Mouse (Mus musculus) forebrain, postnatal 0 days (tissue): Measurements from ENCODE around the gene St6galnac5. TPM values are rescaled to one million over a fixed set of nuclear protein-coding genes. Genes with fewer than 3 reads are reported as not detected.

ENCODE experiments used
- ATAC-seq: fragments of 200-750 bp; cut with Nextera tagmentation; 2 replicates; pipeline ENCODE4 v1.8.0; 2017; ENCODE audit warnings: mild to moderate bottlenecking, moderate library complexity
- DNase-seq: peaks from one replicate; pipeline ENCODE4 v3.0.0-alpha.2; 2015
- H3K27ac ChIP-seq: fragments of 300-500 bp; sonication (generic); 2 replicates; pipeline ENCODE4 v1.5.1; 2014; ENCODE audit warnings: low read depth, mild to moderate bottlenecking, antibody characterized with exemption, low read length, moderate library complexity, mixed read lengths
- H3K27me3 ChIP-seq: fragments of 300-500 bp; sonication (generic); 2 replicates; pipeline ENCODE4 v1.6.1; 2014; ENCODE audit warnings: mild to moderate bottlenecking, low read length, mixed read lengths; ENCODE audit not compliant: insufficient read depth
- H3K36me3 ChIP-seq: fragments of 300-500 bp; sonication (generic); 2 replicates; pipeline ENCODE4 v1.6.1; 2014; ENCODE audit warnings: mild to moderate bottlenecking, moderate library complexity; ENCODE audit not compliant: insufficient read depth
- H3K4me1 ChIP-seq: fragments of 300-500 bp; sonication (generic); 2 replicates; pipeline ENCODE4 v1.6.1; 2014; ENCODE audit warnings: antibody characterized with exemption; ENCODE audit not compliant: insufficient read depth
- H3K4me2 ChIP-seq: fragments of 300-500 bp; sonication (generic); 2 replicates; pipeline ENCODE4 v1.6.1; 2014; ENCODE audit warnings: low read depth, mild to moderate bottlenecking, moderate library complexity
- H3K4me3 ChIP-seq: fragments of 300-500 bp; sonication (generic); 2 replicates; pipeline ENCODE4 v1.5.1; 2014; ENCODE audit warnings: low read depth, low read length, mixed read lengths
- H3K9ac ChIP-seq: fragments of 300-500 bp; sonication (generic); 2 replicates; pipeline ENCODE4 v1.6.1; 2014; ENCODE audit warnings: mild to moderate bottlenecking
- H3K9me3 ChIP-seq: fragments of 300-500 bp; sonication (generic); 2 replicates; pipeline ENCODE4 v1.6.1; 2016; ENCODE audit warnings: low read length
- CTCF ChIP-seq: sonication (generic); IDR thresholded peaks from 2 replicates; pipeline ENCODE4 v1.5.1; 2016; ENCODE audit warnings: antibody characterized with exemption, control low read depth, low read depth
- WGBS: fragments of 180-500 bp; shearing (Covaris S2); extraction: QIAGEN DNeasy Blood & Tissue Kit; methylation state at CpG from one replicate; pipeline ENCODE4 v1.1.7; 2014; 5-methylcytosine and 5-hydroxymethylcytosine counted together
- polyA plus RNA-seq: library from polyadenylated mRNA; unstranded; fragments of >200 nt; fragmentation: Nextera tagmentation; extraction: Ambion mirVana; gene quantifications from 2 replicates; pipeline ENCODE4 v1.2.1, GENCODE M21; 2015
- total RNA-seq: library from RNA; depleted of rRNA; stranded (reverse); fragments of >200 nt; gene quantifications from 2 replicates; pipeline ENCODE4 v1.2.3, GENCODE M21; 2014; rRNA removed

Gene St6galnac5
- total RNA-seq = 23.9 and 26.8 TPM in 2 replicates
- polyA plus RNA-seq = 23.4 and 38.3 TPM in 2 replicates

DNA sequence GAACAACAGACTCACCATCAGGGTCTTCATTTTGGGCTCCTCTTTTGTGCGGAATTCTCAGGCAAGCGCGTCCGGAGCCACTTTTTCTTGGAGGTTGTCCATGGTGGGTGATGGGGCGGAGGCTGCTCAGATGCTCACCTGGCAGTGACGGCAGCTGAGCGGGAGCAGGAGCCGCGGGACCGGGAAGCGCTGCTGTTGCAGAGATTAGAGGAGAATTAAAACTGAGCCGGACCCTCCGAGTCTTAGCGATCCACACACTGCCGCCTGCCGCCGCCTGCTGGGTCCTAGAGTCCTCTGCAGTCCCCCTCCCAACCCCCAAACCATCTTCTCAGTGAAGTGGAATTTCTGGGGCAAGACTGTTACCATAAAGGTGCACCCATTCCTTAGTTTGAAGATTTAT lies at the start of gene St6galnac5:
Gene St6galnac5 (minus strand): TSS at position 259 of the 400 bp plus-strand sequence.
- under 1% methylated on average over 17 of the region's 17 CpGs for WGBS
- ATAC-seq = peak; percentile 60

GRCm38 (mm10) chr3:153030756-153031155 lies 48.7 kb upstream of the St6galnac5 start:
- Histone ChIP-seq H3K36me3 (no peaks in the 10 kb centered on the region), H3K27me3 (no peaks in the 10 kb centered on the region), H3K27ac (no peak overlapping the region), H3K4me2 (no peak overlapping the region), H3K4me1 (no peaks in the 10 kb centered on the region), H3K9me3 (no peaks in the 10 kb centered on the region), H3K9ac (no peak overlapping the region), H3K4me3 (no peak overlapping the region)
- ATAC-seq (no peak), DNase-seq (no peak)
- 96% methylated on average over 5 of the region's 5 CpGs for WGBS
- TF ChIP-seq CTCF = no peak

More for the DNA sequence above, at the start of gene St6galnac5:
- no peaks in the 10 kb centered on the region for H3K36me3 ChIP-seq
- peak; percentile 76 for DNase-seq
- peak within 1 kb of the TSS; percentile 63 for H3K4me3 ChIP-seq
- peak within 1 kb of the TSS; percentile 60 for H3K27ac ChIP-seq
- H3K4me1 ChIP-seq = peaks cover 6% of the 10 kb centered on the region
- no peaks in the 10 kb centered on the region for H3K9me3 ChIP-seq
- no peaks in the 10 kb centered on the region for H3K27me3 ChIP-seq
- peak; percentile 64 for TF ChIP-seq CTCF
- H3K9ac ChIP-seq = peak within 1 kb of the TSS; percentile 65
- H3K4me2 ChIP-seq = peak within 1 kb of the TSS; percentile 79

DNA sequence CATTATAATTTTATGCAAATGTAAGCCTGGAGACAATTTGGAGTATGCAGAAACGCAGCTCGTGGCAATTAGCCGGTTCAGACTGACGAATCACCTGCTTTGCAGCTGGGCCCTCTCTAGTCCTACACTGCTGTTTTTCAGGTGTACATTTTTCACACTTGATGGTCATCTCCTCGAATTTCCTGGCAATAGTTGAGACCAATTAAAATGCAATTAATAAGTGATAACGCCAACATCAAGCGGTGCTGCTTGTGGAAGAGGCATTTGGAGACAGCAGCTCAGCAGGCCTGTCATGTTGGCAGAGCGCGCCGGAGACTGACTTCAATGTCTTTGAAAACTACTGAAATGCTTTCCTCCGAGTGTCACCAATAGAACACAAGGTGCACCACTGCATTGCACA lies 42.0 kb upstream of the St6galnac5 start:
- Histone ChIP-seq H3K4me3 (no peak overlapping the region), H3K4me2 (no peak overlapping the region), H3K9ac (no peak overlapping the region), H3K27me3 (no peaks in the 10 kb centered on the region), H3K4me1 (no peaks in the 10 kb centered on the region), H3K9me3 (no peaks in the 10 kb centered on the region), H3K36me3 (no peaks in the 10 kb centered on the region), H3K27ac (no peak overlapping the region)
- 44% methylated on average over 11 of the region's 11 CpGs for WGBS
- DNase-seq (peak; percentile 55), ATAC-seq (no peak)
- TF ChIP-seq CTCF = no peak

DNA sequence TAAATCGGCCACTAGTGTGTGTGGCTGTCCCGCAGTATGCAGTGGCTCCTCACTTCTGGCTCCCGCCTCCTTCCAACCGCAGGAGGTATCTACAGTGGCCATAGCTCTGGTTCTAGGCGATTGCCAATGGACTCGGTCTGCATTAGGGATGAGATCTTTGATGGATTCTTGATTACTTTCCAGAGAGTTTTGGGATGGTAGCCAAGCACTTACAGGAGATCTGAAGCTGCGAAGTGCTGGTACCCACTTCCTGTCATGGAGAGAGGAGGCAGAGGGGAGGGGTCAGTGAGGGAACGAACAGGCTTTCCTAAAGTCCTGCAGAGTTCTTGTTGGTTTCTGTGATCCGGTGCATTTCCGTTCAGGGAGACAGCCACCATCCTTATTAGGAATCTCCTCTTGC lies 36.0 kb upstream of the St6galnac5 start:
- H3K36me3 ChIP-seq = no peaks in the 10 kb centered on the region
- no peak overlapping the region for H3K4me3 ChIP-seq
- 36% methylated on average over 10 of the region's 10 CpGs for WGBS
- no peaks in the 10 kb centered on the region for H3K9me3 ChIP-seq
- no peak overlapping the region for H3K4me2 ChIP-seq
- H3K4me1 ChIP-seq = no peaks in the 10 kb centered on the region
- DNase-seq = peak; percentile 30
- no peaks in the 10 kb centered on the region for H3K27me3 ChIP-seq
- H3K27ac ChIP-seq = no peak overlapping the region
- no peak overlapping the region for H3K9ac ChIP-seq
- TF ChIP-seq CTCF = no peak
- no peak for ATAC-seq

DNA sequence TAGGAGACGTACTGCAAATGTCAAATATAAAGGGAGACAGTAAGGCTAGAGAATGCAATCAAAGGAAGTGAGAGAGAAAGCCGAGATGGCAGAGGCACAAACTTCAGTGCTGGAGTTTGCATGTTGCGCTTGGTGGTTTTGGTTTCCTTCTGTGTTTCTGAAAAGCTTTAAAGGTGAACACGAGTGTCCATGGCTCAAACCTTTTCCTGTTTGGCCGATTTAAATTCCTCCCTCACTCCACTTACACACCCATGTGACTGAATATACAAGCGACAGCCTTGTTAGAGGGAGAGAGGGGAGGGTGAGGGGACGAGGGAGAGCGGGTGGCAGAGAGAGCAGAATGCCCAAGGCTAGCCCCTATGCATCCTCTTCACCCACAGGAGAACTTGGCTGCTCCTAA lies 34.3 kb upstream of the St6galnac5 start:
- Histone ChIP-seq H3K9me3 (no peaks in the 10 kb centered on the region), H3K4me1 (no peaks in the 10 kb centered on the region), H3K4me3 (no peak overlapping the region), H3K4me2 (no peak overlapping the region), H3K27ac (no peak overlapping the region), H3K27me3 (no peaks in the 10 kb centered on the region), H3K9ac (no peak overlapping the region), H3K36me3 (no peaks in the 10 kb centered on the region)
- no peak for ATAC-seq
- no peak for DNase-seq
- WGBS = 71% methylated on average over 8 of the region's 8 CpGs
- no peak for TF ChIP-seq CTCF

GRCm38 (mm10) chr3:153006893-153007292 lies 24.8 kb upstream of the St6galnac5 start:
- Histone ChIP-seq H3K9me3 (no peaks in the 10 kb centered on the region), H3K36me3 (no peaks in the 10 kb centered on the region), H3K27me3 (no peaks in the 10 kb centered on the region), H3K9ac (no peak overlapping the region), H3K27ac (no peak overlapping the region), H3K4me3 (no peak overlapping the region), H3K4me1 (no peaks in the 10 kb centered on the region), H3K4me2 (no peak overlapping the region)
- no peak for TF ChIP-seq CTCF
- WGBS = 93% methylated on average over 6 of the region's 6 CpGs
- DNase-seq = no peak
- no peak for ATAC-seq

DNA sequence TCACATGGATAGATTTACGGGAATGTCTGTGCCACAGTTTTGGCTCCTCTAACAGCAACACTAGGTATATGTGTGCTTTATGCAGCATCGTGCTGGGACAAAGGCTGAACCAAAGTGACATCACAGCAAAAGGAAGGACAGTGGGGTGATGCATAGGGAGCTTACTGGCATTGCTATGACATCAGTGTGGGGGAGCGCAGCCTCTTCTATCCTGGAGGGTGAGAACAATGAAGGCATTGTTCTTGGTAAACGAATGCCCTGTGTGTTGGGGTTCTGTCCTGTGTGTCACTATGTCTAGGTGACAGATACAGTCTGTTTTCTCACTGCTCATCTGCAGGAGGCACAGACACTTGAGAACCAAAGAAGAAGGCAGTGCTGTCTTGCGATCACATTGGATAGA lies 16.9 kb upstream of the St6galnac5 start:
- WGBS = 56% methylated on average over 5 of the region's 5 CpGs

More for the DNA sequence above, 16.9 kb upstream of the St6galnac5 start:
- H3K4me1 ChIP-seq = no peaks in the 10 kb centered on the region
- no peaks in the 10 kb centered on the region for H3K27me3 ChIP-seq
- TF ChIP-seq CTCF = no peak
- no peak overlapping the region for H3K27ac ChIP-seq
- no peaks in the 10 kb centered on the region for H3K36me3 ChIP-seq
- no peak overlapping the region for H3K9ac ChIP-seq
- H3K4me2 ChIP-seq = no peak overlapping the region
- DNase-seq (no peak), ATAC-seq (0 out of 2 replicates have a peak, but pooled peaks have one; percentile 27)
- H3K9me3 ChIP-seq = no peaks in the 10 kb centered on the region
- no peak overlapping the region for H3K4me3 ChIP-seq
